Mouse (Mus musculus) forebrain, embryonic 16.5 days (tissue): ENCODE measurements around the gene Gm4737. TPM values are rescaled to one million over a fixed set of nuclear protein-coding genes. Genes with fewer than 3 reads are reported as not detected.

Experiments
- polyA plus RNA-seq: library from polyadenylated mRNA; unstranded; fragments of >200 nt; fragmentation: Nextera tagmentation; extraction: Ambion mirVana; gene quantifications from 2 replicates; pipeline ENCODE4 v1.2.1, GENCODE M21; 2015

Gene Gm4737
- polyA plus RNA-seq, 1 experiment from 2014 or later: 2.9 TPM

Other genes with a start within 250 kb of the Gm4737 start
- 7.1 and 8.6 TPM in 2 replicates for gene Phldb2, start 201.5 kb downstream of the Gm4737 start, polyA plus RNA-seq
- gene Plcxd2, start 144.9 kb downstream of the Gm4737 start, polyA plus RNA-seq: 15.5 and 17.7 TPM in 2 replicates
- gene Cd96, start 34.8 kb downstream of the Gm4737 start, polyA plus RNA-seq: 0.11 TPM in 1 of 2 replicates, not detected in the other